Mouse (Mus musculus) cerebellum, postnatal 10 days (tissue): Measurements from ENCODE around the gene Ablim2.
A peak's percentile ranks its signal among the peaks of the same experiment; 100 is the strongest.

Source experiments
- DNase-seq, 2 experiments: peaks; one replicate each; pipeline ENCODE4 v3.0.0; 2021; ENCODE audit warnings: mixed read lengths in 2 of 2

Gene Ablim2

DNA sequence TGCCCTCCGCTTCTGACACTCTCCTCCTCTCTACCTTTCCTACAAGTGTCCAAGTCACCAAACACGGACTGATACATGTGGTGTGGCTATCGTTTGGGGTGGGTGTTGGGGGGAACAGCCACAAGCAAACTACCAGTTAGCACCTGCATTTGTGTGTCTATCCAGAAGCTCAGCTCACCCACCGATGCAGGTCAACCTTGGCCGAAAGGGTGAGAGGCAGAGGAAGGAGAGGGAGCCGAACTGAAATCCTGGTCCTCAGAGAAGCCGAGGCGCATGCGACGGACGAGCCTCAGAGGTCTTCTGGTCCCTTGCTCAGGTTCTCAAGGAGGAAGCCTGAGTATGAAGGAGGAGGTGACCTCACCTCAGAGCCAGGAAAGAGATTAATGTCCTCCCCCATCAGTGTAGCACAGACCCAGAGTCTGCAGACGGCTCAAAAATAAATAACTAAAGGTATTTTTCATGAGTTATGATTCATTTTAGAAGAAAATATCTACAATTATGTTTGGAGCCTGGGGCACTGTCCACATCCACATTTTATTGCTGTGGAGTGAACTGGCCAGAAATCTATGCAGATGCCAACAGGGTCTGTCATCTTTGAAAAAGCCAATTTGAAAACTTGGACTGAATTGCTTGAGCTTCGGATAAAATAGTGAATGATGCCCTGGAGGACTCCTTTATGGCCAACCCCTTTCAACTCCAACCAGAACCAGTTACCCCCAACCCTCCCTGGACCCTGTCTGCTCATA, 133.5 kb downstream of the Ablim2 start:
- no peak for DNase-seq

DNA sequence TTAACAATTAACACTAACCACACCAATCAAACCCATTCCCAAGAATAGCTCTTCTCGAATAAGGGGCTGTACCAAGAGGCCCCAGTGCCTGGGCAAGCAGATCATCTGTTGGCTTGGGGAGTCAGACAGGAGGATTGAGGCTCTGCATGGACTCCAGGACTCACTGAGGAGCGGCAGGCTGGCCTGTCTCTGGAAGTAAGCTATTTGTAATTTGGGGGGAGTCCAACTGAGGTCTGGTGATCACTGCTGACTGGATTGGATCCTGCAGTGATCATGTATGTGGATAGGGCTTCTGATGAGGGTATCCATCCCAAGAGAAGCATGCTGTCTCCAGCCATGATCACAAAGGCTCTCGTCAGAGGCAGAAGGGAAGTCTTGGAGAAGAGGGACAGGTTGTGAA, 134.7 kb downstream of the Ablim2 start:
- peak; percentile 47 to 55 for DNase-seq

DNA sequence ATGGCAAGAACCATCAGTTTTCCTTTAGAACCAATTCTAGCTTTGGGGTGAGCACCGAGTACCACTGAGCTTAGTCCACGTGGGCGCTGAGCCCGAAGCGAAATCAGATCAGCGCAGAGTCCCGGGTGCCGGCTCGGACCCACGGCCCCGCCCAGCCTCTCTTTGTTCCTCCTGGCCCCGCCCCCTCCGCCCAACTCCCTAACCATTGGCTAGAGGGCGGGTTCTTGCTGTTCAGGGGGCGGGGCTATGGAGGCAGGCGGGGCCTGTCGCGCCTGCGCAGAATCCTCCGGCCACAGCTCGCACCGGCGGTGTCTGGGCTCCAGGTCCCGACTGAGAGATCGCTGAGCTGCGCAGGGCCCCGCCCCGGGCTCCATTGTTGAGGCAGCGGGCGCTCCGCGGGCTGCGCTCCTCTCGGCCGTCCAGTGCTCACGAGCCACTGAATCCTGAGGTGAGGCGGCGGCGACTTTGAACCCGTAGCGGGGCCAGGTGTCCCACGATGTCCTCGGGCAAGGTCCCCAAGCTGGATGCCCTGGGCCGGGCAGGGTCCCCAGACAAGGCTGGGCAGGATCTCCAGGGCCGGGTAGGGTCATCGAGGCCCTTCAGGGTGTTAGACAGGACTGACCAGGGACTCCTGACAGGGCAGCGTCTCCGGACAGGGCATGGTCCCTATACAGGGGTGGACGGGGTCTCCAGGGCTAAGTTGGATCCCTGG, 135.6 kb downstream of the Ablim2 start, which contains the start of gene Afap1:
Gene Afap1, plus strand, starts transcription at position 227 of the 712 bp plus-strand sequence.
- peak; percentile 100 for DNase-seq

DNA sequence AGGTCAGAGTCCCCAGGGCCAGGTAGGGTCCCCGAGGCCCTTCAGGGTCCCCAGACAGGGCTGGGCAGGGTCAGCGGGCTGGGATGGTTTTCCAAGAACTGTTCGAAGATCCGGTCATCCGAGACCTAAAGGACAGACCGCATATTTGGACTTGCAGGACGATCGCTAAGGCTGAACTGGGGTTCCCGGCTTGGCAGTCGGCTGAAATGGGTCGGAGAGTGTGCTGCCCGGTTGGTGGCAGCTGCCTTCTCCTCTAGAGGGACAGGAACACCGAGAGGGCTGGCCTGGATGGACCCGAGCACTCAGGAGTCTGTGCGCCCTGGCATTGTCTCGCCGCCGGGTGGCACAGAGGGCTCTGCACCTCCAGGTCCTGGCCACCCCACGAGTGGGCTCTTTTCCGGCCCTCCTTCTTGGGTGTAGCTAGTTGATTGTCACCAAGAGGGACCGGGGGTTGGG, 136.2 kb downstream of the Ablim2 start:
- DNase-seq: peak; percentile 83 to 84

- DNase-seq: peak; percentile 49 to 62
These were observed 136.8 kb downstream of the Ablim2 start for GRCm38 (mm10) chr5:35894295-35895047.

GRCm38 (mm10) chr5:35895926-35896325, 138.2 kb downstream of the Ablim2 start:
- no peak for DNase-seq

- DNase-seq: no peak
These were observed 138.9 kb downstream of the Ablim2 start for GRCm38 (mm10) chr5:35896556-35896955.

DNA sequence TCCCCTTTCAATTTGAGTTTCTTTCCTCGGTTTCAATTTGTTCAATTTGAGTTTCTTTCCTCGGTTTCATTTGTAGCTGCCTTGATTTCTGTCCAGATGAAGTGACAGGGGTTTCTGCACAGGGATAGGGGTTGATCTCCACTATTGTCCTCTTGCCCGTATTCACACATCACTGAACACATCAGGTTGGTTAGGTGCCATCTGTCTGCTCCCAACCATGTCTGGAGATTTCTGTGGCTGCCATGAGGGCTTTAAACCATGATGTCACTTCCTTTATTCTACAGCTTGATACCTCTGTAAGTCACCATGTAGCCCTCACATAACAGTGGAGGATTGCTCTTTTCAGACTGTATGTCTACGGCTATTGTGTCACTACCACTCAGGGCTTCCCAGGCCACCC, 139.5 kb downstream of the Ablim2 start:
- peak; percentile 73 to 75 for DNase-seq

- DNase-seq: no peak
These were observed 140.4 kb downstream of the Ablim2 start for GRCm38 (mm10) chr5:35898114-35898513.

GRCm38 (mm10) chr5:35898994-35899393, 141.3 kb downstream of the Ablim2 start:
- DNase-seq: no peak

DNA sequence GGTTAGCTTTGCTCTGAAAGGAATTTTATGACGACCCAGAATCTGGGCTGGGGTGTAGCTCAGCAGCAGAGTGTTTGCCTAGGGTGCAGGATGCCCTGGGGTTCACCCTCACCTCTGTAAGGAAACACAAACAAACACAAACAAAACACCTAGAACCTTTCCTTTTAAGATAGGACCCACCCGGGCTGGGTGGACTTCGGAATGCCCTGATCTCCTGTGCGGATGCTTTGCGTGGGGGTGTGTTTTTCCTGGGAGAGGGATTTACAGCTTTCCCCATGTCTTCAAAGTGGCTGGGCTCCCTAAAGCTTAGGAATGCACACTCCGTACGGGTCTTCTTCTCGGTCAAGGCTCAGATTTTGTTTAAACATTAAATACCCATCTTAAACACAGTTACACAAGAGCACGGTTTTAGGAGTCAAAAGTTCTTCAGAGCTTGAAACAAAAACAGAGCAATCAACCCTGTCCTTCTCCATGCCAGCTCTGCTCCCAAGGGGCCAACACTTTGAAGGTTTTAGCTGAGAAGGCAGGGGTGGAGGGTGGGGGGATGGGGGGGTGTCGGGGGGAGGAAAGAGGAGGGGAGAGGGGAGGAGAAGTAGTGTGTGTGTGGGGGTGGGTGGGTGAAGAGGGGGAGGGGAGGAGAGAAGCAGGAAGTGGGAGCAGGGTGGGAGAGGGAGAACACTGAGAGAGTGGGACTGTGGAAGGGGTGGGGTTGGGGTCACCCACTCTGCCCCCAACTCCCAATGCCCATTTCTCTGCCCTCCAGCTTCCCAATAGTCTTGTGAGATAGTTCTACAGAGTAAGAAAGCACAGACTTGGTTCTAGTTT, 142.9 kb downstream of the Ablim2 start:
- DNase-seq: no peak

GRCm38 (mm10) chr5:35901226-35901809, 143.6 kb downstream of the Ablim2 start:
- no peak for DNase-seq

GRCm38 (mm10) chr5:35903456-35903855, 145.8 kb downstream of the Ablim2 start:
- DNase-seq: no peak

GRCm38 (mm10) chr5:35905283-35905682, 147.6 kb downstream of the Ablim2 start:
- DNase-seq: peak in 1 of 2 experiments; percentile 41

DNA sequence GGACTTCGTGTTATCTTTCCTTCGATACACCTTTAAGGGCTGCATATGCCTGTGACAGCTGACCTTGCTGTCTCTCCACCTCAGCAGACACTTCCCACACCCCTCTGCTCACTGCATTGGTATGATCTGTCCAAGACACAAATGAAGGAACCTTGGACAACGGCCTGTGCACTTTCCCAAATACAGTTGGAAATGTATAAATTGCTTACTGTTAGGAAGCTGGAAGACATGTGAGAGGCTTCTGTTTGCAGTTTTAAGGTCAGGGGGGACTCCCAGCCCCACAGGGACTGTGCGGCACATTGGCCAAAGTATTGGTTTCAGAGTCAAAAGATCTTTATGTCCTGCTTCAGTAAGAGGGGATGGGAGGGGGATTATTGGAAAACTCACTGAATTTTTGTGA, 149.4 kb downstream of the Ablim2 start:
- no peak for DNase-seq

DNA sequence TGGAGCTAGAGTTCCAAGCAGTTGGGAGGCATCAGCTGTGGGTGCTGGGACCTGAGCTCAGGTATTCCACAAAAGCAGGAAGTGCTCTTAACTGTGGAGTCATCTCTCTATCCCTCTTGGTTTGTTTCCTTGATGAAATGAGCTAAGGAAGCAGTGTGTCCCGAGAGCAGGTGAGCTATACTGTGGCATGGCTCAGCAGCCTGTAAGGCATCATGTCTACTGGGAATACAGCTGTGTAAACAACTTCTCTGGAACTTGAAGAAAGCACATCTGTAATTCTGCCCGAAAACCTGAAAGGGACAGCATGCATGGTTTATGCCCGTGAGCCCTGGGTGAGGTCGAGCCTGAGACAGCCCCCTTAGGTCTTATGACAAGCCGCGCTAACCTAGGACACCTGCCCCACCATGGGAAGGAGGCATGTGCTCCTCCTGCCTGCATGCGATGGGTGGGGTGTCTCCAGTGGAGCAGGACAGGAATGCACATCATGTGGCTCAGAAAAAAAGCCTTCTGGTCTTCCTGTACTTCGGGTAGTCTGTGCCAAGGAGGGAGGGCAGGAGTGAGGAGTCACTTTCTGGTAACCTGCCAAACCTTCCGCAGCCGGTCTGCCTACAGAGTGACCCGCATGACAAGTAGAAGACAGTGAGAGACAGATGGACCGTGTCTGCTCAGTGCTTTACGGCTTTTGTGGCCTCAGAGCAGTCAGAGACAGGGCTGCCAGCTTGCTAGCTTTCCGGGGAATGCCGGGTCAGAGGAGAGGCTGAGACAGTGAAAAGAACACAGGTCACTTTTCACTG, 150.2 kb downstream of the Ablim2 start:
- DNase-seq: peak; percentile 97 to 98

DNA sequence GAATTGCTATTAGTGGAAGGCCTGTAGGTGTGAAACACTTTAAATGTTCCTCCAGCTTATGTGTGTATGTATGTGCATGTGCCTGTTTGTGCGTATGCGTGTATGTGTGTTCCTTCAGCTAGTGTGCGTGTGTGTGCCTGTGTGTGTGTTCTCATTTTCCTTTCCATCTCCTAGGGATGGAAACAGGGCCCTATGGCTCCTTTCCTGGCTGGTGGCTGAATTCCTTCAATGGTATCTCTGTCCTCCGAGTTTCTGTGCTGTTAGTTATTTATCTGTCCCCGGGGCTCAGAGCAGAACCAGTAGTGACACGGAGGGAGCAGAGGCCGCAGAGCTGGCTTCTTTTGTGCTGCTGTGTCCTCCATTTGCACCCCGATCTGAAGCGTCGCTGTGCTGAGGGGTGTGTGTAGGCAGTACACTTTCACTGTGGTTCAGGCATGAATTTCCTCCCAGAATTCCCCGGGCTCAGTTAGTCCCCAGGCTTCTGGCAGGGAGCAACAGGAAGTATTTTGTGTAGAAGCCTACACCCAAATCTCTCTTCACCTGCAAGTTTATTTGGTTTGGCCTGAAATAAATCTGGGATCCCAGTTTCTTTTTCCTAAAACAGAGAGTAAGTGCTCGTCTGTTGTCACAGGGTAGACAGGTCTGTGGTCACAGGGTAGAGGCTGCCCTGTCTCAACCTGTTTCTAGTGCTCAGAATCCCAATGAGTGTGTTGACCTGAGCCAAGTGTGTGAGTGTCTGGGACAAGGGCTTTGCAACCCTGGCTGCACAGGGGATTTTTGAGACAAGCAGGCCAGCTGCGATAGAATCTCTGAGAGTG, 151.2 kb downstream of the Ablim2 start:
- DNase-seq: peak in 1 of 2 experiments; percentile 32

GRCm38 (mm10) chr5:35915629-35916300, 158.1 kb downstream of the Ablim2 start:
- DNase-seq: peak in 1 of 2 experiments; percentile 34

DNA sequence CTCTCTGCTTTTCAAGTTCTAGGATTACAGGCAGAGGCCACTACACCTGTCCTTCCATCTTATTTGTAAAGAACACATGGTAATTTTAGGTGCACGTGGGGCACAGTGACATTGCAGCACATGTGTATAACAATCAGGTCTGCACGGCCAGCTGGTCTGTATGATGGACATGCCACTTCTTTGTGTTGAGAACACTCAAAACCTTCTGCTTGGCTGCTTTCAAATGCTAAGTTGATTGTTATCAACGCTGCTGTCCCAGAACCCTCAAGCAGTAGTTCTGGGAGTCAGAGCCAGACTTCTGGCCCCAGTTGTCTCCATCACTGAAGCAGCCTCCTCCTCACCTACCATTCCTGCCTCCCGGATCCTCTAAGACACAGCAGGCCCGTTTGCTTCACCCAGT, 159.0 kb downstream of the Ablim2 start:
- DNase-seq: no peak

DNA sequence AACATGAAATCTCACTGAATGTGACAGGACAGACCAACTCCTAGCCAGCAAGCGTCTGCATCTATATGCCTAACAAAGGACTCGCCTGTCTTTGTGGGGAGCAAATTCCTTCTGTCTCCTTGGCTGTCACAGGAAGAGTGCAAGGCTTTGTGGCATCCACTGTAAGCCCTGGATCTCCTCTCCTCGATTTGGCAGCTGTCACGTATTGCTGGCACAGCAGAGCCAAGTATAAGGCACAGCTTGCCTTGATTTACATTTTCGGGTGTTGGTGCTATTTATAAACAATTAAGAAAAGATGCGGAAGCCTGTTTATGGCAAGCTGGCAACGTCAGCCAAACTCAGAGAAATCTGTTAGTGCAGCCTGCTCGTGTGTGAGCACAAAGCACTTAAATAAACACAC, 160.7 kb downstream of the Ablim2 start:
- peak; percentile 75 to 82 for DNase-seq
